Mouse (Mus musculus) lung, postnatal 4 days (tissue): ENCODE data around the gene C130026I21Rik.
"Not testable (repeated sequence)": the region's sequence is repeated elsewhere in the genome, so short reads cannot be mapped to it uniquely, and the experiment has no call there.

Source experiments
- DNase-seq, 2 experiments: peaks; one replicate each; pipeline ENCODE4 v3.0.0; 2021

C130026I21Rik gene

DNA sequence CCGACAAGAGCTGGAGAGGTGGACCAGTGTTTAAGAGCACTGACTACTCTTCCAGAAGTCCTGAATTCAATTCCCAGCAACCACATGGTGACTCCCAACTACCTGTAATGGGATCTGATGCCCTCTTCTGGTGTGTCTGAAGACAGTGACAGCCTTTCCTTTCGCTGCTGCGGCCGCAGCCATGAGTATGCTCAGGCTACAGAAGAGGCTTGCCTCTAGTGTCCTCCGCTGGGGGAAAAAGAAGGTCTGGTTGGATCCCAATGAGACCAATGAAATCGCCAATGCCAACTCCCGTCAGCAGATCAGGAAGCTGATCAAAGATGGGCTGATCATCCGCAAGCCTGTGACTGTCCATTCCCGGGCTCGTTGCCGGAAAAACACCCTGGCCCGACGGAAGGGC is 258.4 kb downstream of the C130026I21Rik start:
- not testable (repeated sequence) for DNase-seq

DNA sequence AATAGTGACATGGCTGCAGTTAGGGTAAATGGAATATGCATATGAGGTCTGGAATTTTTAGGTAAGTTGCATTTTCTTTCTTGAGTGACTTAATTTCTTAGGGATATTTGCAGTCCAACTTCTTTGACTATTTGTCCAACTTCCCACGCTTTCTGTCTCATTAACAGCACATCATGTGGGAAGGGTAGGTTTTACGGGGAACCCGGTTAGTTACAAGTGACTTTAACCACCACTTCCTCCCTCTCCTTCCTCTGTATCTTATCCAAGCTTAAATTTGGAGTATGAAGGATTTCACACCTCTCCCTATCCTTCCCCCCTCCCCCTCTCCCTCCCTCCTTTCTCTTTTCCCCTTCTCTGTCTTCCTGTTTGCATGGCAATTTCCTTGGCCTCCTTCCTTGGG is 259.4 kb downstream of the C130026I21Rik start:
- not testable (repeated sequence) for DNase-seq

GRCm38 (mm10) chr1:85007737-85008136 is 262.6 kb downstream of the C130026I21Rik start:
- not testable (repeated sequence) for DNase-seq

- not testable (repeated sequence) for DNase-seq
Measured at GRCm38 (mm10) chr1:84999241-84999640, 271.1 kb downstream of the C130026I21Rik start.

DNA sequence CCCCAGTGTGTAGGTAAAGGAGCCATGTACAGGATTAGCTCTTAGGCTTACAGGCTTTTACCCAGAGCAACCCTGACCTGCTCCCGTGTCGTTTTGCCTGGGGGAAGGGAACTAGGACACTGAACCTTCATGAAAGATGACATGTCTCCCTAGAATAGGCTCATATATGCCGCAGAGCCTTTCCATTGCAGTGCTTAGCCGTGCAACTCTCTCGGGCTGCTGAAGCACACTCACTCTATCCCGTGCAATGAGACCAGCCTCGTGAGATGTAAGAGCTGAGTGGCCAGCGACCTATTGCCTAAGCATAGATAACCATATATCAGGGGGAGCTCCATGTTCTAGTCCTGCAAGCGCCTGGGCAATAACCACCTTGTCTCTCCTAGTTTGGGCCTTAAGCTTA is 274.1 kb downstream of the C130026I21Rik start:
- not testable (repeated sequence) for DNase-seq

- peak in 1 of 2 experiments; percentile 25 for DNase-seq
Measured at GRCm38 (mm10) chr1:84994461-84994860, 275.9 kb downstream of the C130026I21Rik start.

DNA sequence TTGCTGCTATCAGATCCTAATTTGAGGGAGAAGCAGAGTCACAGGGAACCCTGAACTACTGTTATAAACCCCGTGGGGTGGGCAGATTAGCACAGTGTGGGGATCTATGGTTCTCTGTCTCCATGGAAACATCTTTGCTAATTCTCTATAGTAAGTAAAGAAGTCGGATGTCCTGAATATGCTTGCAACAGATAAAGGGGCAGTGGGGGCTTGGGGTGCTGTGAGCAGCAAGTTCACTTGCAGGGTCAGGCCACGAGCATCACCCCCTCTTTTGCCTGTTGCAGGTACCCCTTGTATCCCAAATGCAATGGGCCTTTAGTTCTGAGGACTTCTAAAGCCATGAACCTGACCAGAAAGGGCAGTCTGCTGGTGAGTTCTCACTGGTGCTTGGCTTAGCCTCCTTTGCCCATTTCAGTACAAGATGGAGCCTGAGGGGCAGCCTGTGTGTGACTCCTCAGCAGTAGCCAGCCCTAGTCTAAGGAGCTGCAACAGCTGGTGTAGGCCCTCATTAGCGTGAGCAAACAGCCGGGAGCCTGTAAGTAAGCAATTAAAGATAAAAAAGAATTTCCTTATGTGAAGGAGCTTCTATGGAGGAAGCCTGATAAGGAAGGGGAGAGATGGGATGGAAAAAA is 276.6 kb downstream of the C130026I21Rik start:
- DNase-seq = not testable (repeated sequence)

- not testable (repeated sequence) for DNase-seq
Measured at GRCm38 (mm10) chr1:84993235-84993634, 277.1 kb downstream of the C130026I21Rik start.

DNA sequence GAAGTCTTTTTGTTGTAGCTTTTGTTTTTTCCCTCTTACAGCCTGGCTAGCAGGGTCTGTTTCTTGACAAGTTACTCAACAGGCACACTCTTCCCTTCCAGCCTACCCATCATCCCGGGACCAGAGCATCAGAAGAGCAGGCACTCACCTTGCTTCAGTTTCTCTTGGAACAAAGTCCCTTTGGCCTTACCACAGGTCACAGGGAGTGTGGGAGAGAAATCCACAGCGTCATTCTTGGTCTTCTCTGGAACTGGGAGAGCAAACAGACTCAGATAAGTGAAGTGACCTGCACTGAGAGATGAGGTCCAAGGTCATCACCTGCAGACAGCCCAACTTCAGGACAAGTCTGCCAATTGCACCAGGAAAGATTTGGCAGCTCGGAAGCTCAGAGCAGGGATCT is 277.5 kb downstream of the C130026I21Rik start:
- not testable (repeated sequence) for DNase-seq

DNA sequence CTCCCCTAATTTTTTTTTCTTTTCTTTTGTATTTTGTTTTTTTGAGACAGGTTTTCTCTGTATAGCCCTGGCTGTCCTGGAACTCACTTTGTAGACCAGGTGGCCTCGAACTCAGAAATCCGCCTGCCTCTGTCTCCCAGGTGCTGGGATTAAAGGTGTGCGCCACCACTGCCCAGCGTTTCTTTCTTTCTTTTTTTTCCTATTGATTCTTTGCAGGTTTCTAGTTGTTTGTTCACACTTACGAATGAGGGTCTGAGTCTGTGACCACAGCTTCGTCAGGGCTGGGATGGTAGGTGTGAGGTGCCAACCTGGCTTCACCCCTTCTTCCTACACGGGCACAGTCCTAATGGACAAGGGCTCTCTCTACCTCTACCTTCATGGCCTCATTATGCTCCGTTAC is 281.3 kb downstream of the C130026I21Rik start:
- not testable (repeated sequence) for DNase-seq

DNA sequence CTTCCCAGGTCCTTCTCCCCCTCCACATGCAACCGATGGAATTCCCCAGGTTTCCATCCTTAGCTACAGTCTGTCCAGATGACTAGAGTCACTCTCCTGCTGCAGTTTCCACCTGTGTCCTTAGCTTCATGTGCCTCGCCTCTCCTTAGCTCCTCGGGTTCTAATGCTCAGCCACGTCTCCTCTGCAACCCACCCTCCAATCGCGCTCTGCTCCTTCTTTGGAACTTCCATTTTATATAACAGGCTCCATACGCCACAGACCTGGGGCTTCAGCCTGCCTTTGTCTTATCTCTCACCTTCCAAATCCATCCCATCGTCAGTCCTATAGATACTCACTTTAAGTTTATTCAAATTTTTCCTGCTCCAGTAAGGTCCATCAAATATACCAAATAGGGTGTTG is 282.6 kb downstream of the C130026I21Rik start:
- not testable (repeated sequence) for DNase-seq

DNA sequence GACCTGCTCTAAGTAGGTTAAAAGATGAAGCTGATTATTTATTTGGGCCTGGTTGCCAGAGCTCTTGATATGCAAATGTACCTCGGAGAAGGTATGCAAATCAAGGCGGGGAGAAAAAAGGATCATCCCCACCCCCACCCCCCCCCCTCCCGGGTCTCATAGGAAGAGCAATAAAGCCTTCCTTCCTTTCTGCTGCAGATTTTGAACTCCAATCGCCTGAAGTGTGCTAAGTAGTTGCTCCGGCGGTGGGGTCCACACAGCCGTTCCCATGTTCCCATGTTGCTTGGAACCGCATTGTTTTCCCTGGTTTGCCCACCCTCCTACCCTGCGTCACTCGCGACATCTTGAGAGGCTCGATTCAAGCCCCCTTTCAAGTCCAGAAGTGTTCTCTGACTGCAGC is 308.6 kb downstream of the C130026I21Rik start:
- not testable (repeated sequence) for DNase-seq

DNA sequence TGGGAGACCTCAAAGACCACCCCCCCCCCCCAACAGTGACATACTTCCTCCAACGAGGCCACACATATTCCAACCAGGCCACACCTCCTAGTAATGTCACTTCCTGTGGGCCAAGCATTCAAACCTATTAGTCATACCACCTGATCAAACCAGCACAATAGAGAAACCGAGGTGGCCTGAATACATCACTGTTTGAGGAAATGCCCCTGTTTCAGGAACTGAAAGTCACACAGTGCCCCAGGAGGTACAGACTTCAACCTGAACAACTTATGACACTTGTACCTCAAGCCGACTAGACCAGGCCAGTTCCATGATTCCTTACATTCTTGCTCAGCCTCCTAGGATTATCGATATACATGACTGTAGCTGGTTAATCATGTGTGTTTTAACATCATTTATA is 312.7 kb downstream of the C130026I21Rik start:
- DNase-seq = not testable (repeated sequence)

DNA sequence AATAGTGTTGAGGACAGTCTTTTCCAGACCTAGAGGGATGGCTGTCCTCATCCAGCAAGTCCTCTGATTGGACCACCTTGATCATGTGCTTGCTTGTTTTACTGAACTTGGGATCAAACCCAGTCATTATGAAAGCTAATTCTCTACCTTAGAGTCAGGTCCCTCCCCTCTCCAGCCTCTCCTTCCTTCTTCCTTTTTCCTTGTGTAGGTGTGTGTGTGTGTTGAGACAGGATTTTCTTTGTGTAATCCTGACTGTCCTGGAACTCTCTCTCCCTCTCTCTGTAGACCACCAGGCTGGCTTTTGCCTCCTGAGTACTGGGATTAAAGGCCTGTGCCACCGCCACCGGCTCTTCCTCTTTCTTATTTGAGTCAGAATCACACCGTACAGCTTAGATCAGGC is 313.6 kb downstream of the C130026I21Rik start:
- not testable (repeated sequence) for DNase-seq

- no peak for DNase-seq
Measured at GRCm38 (mm10) chr1:84952456-84953181, 317.7 kb downstream of the C130026I21Rik start.

DNA sequence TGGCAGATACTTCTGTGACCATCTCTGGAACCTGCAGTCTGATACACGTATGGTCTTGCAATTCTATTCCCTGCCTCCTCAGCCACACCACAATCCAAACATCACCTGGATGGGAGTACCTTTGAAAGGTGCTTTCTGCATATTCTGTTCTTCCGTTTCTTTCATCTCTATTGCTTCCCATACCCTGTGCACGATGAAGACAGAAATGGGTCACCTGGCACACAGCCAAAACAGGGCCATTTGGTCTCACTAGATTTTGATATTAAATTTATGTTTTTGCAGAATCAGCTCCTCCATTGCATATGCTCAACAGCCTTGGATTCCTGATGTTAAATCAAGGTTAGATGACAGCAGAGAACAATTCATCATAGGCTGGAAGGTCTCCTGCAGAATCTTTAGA is 318.8 kb downstream of the C130026I21Rik start:
- peak in 1 of 2 experiments; percentile 2 for DNase-seq

- no peak for DNase-seq
Measured at GRCm38 (mm10) chr1:84947390-84947789, 323.0 kb downstream of the C130026I21Rik start.

DNA sequence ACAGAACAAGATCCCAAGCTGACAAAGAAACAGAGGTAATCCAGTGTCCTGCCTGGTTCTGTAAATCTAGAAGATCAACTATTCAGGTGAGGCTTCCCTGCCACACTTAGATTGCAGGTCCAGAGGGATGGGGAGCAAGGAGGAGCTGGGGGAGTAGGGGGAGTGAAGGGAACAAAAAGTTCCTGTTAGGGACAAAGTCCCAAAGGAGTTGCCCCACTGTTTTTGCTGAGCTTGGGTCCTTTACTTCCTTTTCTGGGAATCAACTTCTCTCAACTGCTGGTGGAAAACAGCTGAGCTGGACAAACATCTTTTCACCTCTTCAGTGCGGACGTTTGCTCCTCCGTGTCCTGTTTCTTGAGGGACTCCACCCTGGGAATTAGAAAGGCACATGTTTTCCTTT is 324.4 kb downstream of the C130026I21Rik start:
- no peak for DNase-seq

DNA sequence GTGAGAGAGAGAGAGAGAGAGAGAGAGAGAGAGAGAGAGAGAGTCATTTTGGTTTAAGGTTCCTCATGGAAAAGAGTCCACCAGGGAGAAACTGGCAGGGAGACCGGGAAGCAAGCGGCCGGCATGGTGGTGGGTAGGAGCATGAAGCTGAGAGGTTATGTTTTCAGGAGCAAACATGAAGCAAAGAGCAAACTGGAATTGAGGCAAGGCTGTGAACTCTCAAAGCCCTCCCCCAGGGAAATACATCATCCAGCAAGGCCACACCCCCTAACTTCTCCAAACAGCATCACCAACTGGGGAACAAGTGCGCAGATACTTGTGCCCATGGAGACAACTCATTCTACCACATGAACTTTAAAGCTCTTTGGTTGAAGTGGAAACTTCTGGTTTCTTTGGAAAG is 326.8 kb downstream of the C130026I21Rik start:
- no peak for DNase-seq
